8 mouse cellular contexts compared by ENCODE assay signal in the genomic region with DNA sequence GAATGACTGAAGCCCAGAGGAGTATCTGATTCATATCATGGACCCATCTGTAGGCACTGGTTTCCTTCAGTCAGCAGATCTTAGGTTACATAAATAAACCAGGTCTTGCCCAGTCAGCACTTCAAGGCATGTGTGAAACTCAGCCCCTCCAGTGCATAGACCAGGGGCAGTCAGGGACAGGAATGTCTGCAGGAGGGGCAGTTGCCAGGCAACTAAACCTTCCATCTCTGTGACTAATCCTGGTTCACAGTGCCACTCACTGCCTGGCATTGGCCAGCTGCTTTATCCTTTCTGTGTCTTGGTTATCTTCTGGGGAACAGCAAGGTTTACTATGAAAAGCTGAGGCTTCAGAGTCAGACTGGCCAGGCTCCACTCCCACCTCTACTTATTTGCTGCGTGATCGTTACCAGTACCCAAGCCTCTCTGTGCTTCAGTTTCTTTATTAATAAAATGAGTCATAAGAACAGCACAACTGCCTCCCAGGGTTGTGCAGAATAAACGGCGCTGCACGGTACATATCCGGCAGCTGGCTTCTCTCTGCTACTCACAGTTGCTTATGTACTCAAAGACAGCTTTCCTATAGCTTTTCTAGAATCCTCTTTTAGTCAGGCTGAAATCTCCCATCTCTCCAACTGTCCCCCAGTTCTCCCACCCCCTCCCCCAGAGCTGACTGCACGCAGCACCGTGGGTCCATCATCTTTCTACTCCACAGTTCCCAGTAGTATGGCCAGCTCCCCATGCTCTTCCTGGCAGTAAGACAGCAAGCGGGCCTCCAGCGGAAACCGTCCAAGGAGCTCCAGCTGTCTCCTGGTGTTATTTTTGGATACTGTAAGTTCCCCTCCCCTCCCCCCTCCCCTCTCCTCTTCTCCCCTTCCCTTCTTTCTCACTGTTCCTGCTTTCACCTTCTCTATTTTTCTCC. TPM values are rescaled to one million over a fixed set of nuclear protein-coding genes. Genes with fewer than 3 reads are reported as not detected.
DNase-seq lines count a peak whose midpoint lies in the region; ATAC-seq and TF ChIP-seq lines count a peak whose summit lies in the region.

No protein-coding gene starts in this region.

- H3K4me3 ChIP-seq in embryonic facial prominence, embryonic 12.5 days, result no peak overlapping the region
- H3K4me3 ChIP-seq in heart, postnatal 0 days (ENCODE audit: low read depth, low read length), result no peak overlapping the region

- TF ChIP-seq CTCF in heart, postnatal 0 days (IDR thresholded peaks at IDR 0.05; ENCODE audit: low read depth), result no peak

- no peak overlapping the region for H3K4me2 ChIP-seq in embryonic facial prominence, embryonic 12.5 days (replicated peaks)
- H3K4me2 ChIP-seq in heart, postnatal 0 days (ENCODE audit: low read depth, low read length), result peak overlapping the region; percentile 24

- ATAC-seq in embryonic facial prominence, embryonic 12.5 days (ENCODE audit: insufficient number of reproducible peaks, insufficient read depth, low FRiP score, low TSS enrichment), result peak; percentile 30; the same call in 1 of the 2 replicates
- ATAC-seq in heart, postnatal 0 days (ENCODE audit: insufficient read depth, low read depth), result peak; percentile 40
- no peak for ATAC-seq in CD4-positive, CD25-positive, alpha-beta regulatory T cell, adult 4 months

- no peaks in the 10 kb centered on the region for H3K9me3 ChIP-seq in embryonic facial prominence, embryonic 12.5 days
- no peaks in the 10 kb centered on the region for H3K9me3 ChIP-seq in heart, postnatal 0 days (replicated peaks; ENCODE audit: control insufficient read depth, low read length)

- H3K36me3 ChIP-seq in embryonic facial prominence, embryonic 12.5 days, result no peaks in the 10 kb centered on the region
- H3K36me3 ChIP-seq in heart, postnatal 0 days (replicated peaks; ENCODE audit: control insufficient read depth, insufficient read depth, low read length), result no peaks in the 10 kb centered on the region

- peak overlapping the region; percentile 37; the same call in 1 of the 2 replicates for H3K27ac ChIP-seq in embryonic facial prominence, embryonic 12.5 days
- peak overlapping the region; percentile 63 for H3K27ac ChIP-seq in heart, postnatal 0 days (ENCODE audit: low read depth)

- 68% methylated on average over 11 of the region's 11 CpGs for WGBS in embryonic facial prominence, embryonic 12.5 days
- 25% methylated on average over 11 of the region's 11 CpGs for WGBS in heart, postnatal 0 days

- peaks cover 3% of the 10 kb centered on the region; the same call in 1 of the 2 replicates for H3K27me3 ChIP-seq in embryonic facial prominence, embryonic 12.5 days
- no peaks in the 10 kb centered on the region for H3K27me3 ChIP-seq in heart, postnatal 0 days (ENCODE audit: control insufficient read depth, insufficient read depth, low read length)

- peak; percentile 24 to 42 for DNase-seq in left cerebral cortex, adult 18-20 months (ENCODE audit: low spot score in 2 of 2)
- no peak for DNase-seq in left cerebral cortex, adult 11 months (ENCODE audit: low spot score)
- DNase-seq in heart, postnatal 0 days (ENCODE audit: low spot score), result peak; percentile 50
- DNase-seq in layer of hippocampus, postnatal 36 days, result peak; percentile 29 to 43
- peak; percentile 49 for DNase-seq in right cerebral cortex, adult 18-20 months
- no peak for DNase-seq in spleen, postnatal 14 days (ENCODE audit: low spot score in 2 of 2)

- no peak overlapping the region for H3K9ac ChIP-seq in embryonic facial prominence, embryonic 12.5 days
- H3K9ac ChIP-seq in heart, postnatal 0 days (replicated peaks; ENCODE audit: low read depth, low read length), result no peak overlapping the region

- no peak for TF ChIP-seq EP300 in heart, postnatal 0 days (IDR thresholded peaks at IDR 0.05; ENCODE audit: low read depth)

- peaks cover 20% of the 10 kb centered on the region for H3K4me1 ChIP-seq in embryonic facial prominence, embryonic 12.5 days
- peaks cover 24% of the 10 kb centered on the region for H3K4me1 ChIP-seq in heart, postnatal 0 days (ENCODE audit: control insufficient read depth, insufficient read depth)

RNA-seq across cellular contexts. Expression of a gene that starts 3.2 kb away (rescaled TPM):
- total RNA-seq in left cerebral cortex, adult 18-20 months (2021), result 1 to 10 TPM; 6.7 to 7.9 TPM
- polyA plus RNA-seq in embryonic facial prominence, embryonic 12.5 days (2016; fragmentation: Nextera tagmentation; extraction: Ambion mirVana), result 32.3 and 32.8 TPM in 2 replicates
- 8.7 and 12.1 TPM in 2 replicates for total RNA-seq in heart, postnatal 0 days (2014; rRNA removed; ENCODE audit: low replicate concordance)
- 9.8 and 12.4 TPM in 2 replicates for polyA plus RNA-seq in heart, postnatal 0 days (2015; fragmentation: Nextera tagmentation; extraction: Ambion mirVana)
- total RNA-seq in layer of hippocampus, postnatal 36 days (2021), result 1 to 10 TPM; 8.3 to 8.8 TPM
- polyA plus RNA-seq in CD4-positive, CD25-positive, alpha-beta regulatory T cell, adult 4 months (2017; shearing (Covaris generic)), result 10 to 100 TPM in 1 of 2 experiments, 1 to 10 TPM in 1; 8.8 to 11.7 TPM

RNA-seq across cellular contexts. Expression of a gene that starts 15.3 kb away (rescaled TPM):
- under 1 TPM in 1 of 2 experiments, not detected in 1; 0.23 TPM for total RNA-seq in left cerebral cortex, adult 18-20 months (2021)
- 0.14 and 0.18 TPM in 2 replicates for polyA plus RNA-seq in embryonic facial prominence, embryonic 12.5 days (2016; fragmentation: Nextera tagmentation; extraction: Ambion mirVana)
- total RNA-seq in heart, postnatal 0 days (2014; rRNA removed; ENCODE audit: low replicate concordance), result 0.11 and 0.39 TPM in 2 replicates
- 0.04 and 0.07 TPM in 2 replicates for polyA plus RNA-seq in heart, postnatal 0 days (2015; fragmentation: Nextera tagmentation; extraction: Ambion mirVana)
- under 1 TPM; 0.20 to 0.28 TPM for total RNA-seq in layer of hippocampus, postnatal 36 days (2021)
- not detected for polyA plus RNA-seq in CD4-positive, CD25-positive, alpha-beta regulatory T cell, adult 4 months (2017; shearing (Covaris generic))

RNA-seq across cellular contexts. Expression of a gene that starts 22.2 kb away (rescaled TPM):
- total RNA-seq in left cerebral cortex, adult 18-20 months (2021), result not detected
- polyA plus RNA-seq in embryonic facial prominence, embryonic 12.5 days (2016; fragmentation: Nextera tagmentation; extraction: Ambion mirVana), result not detected in 2 replicates
- total RNA-seq in heart, postnatal 0 days (2014; rRNA removed; ENCODE audit: low replicate concordance), result not detected in 2 replicates
- polyA plus RNA-seq in heart, postnatal 0 days (2015; fragmentation: Nextera tagmentation; extraction: Ambion mirVana), result 0.11 and 0.22 TPM in 2 replicates
- total RNA-seq in layer of hippocampus, postnatal 36 days (2021), result not detected
- not detected for polyA plus RNA-seq in CD4-positive, CD25-positive, alpha-beta regulatory T cell, adult 4 months (2017; shearing (Covaris generic))

RNA-seq across cellular contexts. Expression of a gene that starts 31.8 kb away (rescaled TPM):
- not detected for total RNA-seq in left cerebral cortex, adult 18-20 months (2021)
- 0.10 TPM in 1 of 2 replicates, not detected in the other for polyA plus RNA-seq in embryonic facial prominence, embryonic 12.5 days (2016; fragmentation: Nextera tagmentation; extraction: Ambion mirVana)
- not detected in 2 replicates for total RNA-seq in heart, postnatal 0 days (2014; rRNA removed; ENCODE audit: low replicate concordance)
- polyA plus RNA-seq in heart, postnatal 0 days (2015; fragmentation: Nextera tagmentation; extraction: Ambion mirVana), result 0.19 TPM in 1 of 2 replicates, not detected in the other
- total RNA-seq in layer of hippocampus, postnatal 36 days (2021), result not detected
- not detected for polyA plus RNA-seq in CD4-positive, CD25-positive, alpha-beta regulatory T cell, adult 4 months (2017; shearing (Covaris generic))

RNA-seq across cellular contexts. Expression of a gene that starts 40.8 kb away (rescaled TPM):
- total RNA-seq in left cerebral cortex, adult 18-20 months (2021), result not detected
- polyA plus RNA-seq in embryonic facial prominence, embryonic 12.5 days (2016; fragmentation: Nextera tagmentation; extraction: Ambion mirVana), result not detected in 2 replicates
- not detected in 2 replicates for total RNA-seq in heart, postnatal 0 days (2014; rRNA removed; ENCODE audit: low replicate concordance)
- polyA plus RNA-seq in heart, postnatal 0 days (2015; fragmentation: Nextera tagmentation; extraction: Ambion mirVana), result not detected in 2 replicates
- not detected for total RNA-seq in layer of hippocampus, postnatal 36 days (2021)
- under 1 TPM in 1 of 2 experiments, not detected in 1; 0.31 TPM for polyA plus RNA-seq in CD4-positive, CD25-positive, alpha-beta regulatory T cell, adult 4 months (2017; shearing (Covaris generic))

Comparison
In these comparisons a context has a peak if more than half of its experiments do, and no peak if none do; other contexts are left out.
1. DNase-seq: peak in left cerebral cortex, adult 18-20 months (2 of 2), heart, postnatal 0 days (single experiment), layer of hippocampus, postnatal 36 days (2 of 2) and right cerebral cortex, adult 18-20 months (single experiment); none in left cerebral cortex, adult 11 months (single experiment) and spleen, postnatal 14 days (0 of 2).